Mouse (Mus musculus): ENCODE measurements at regions not wholly inside any gene's neighbourhood (a gene's known extent, or its start where the extent isn't known, plus 50 kb on each side); places are given as distances from the start of the nearest gene placed in this dataset.
"Not testable (repeated sequence)": the region's sequence is repeated elsewhere in the genome, so short reads cannot be mapped to it uniquely, and the experiment has no call there.

- DNase-seq (ENCODE audit: low read depth, low spot score), result peak; percentile 84
Observed at GRCm38 (mm10) chr13:85035903-85036302, 153.3 kb upstream of the Ccnh start.

- peak; percentile 68 for DNase-seq (ENCODE audit: low read depth, low spot score)
Observed at GRCm38 (mm10) chr13:85036830-85037229, 152.4 kb upstream of the Ccnh start.

- DNase-seq (ENCODE audit: low read depth, low spot score), result no peak
Observed at GRCm38 (mm10) chr13:85066585-85067550, 122.3 kb upstream of the Ccnh start.

GRCm38 (mm10) chr13:85067551-85068283 is 121.5 kb upstream of the Ccnh start:
- no peak for DNase-seq (ENCODE audit: low read depth, low spot score)

GRCm38 (mm10) chr13:85068403-85068802 is 120.8 kb upstream of the Ccnh start:
- no peak for DNase-seq (ENCODE audit: low read depth, low spot score)

- no peak for DNase-seq (ENCODE audit: low read depth, low spot score)
Observed at GRCm38 (mm10) chr13:85083335-85083734, 105.9 kb upstream of the Ccnh start.

GRCm38 (mm10) chr13:85083742-85084141 is 105.5 kb upstream of the Ccnh start:
- DNase-seq (ENCODE audit: low read depth, low spot score), result no peak

- DNase-seq (ENCODE audit: low read depth, low spot score), result no peak
Observed at GRCm38 (mm10) chr13:85096174-85096573, 93.0 kb upstream of the Ccnh start.

- DNase-seq (ENCODE audit: low read depth, low spot score), result no peak
Observed at GRCm38 (mm10) chr13:85123309-85123708, 65.9 kb upstream of the Ccnh start.

GRCm38 (mm10) chr13:85126573-85127547 is 62.3 kb upstream of the Ccnh start:
- not testable (repeated sequence) for DNase-seq (ENCODE audit: low read depth, low spot score)

GRCm38 (mm10) chr13:85127548-85127925 is 61.7 kb upstream of the Ccnh start:
- peak; percentile 81 for DNase-seq (ENCODE audit: low read depth, low spot score)

Measured in ES-CJ7 (cell line).